Mouse (Mus musculus): ENCODE measurements around the gene Rpl27a. TPM values are rescaled to one million over a fixed set of nuclear protein-coding genes. Genes with fewer than 3 reads are reported as not detected.

The Rpl27a gene
- 402 and 444 TPM in 2 replicates for total RNA-seq (2014; fragmentation: Nextera tagmentation)
- total RNA-seq (2017) = 833 and 1,086 TPM in 2 replicates
- polyA plus RNA-seq (2012) = 9,138 and 9,366 TPM in 2 replicates

- H3K4me3 ChIP-seq (ENCODE audit: low read depth, low read length) = peak within 1 kb of the TSS; percentile 92
- no peaks in the 10 kb centered on the region for H3K9me3 ChIP-seq (replicated peaks)
- no peaks in the 10 kb centered on the region for H3K27me3 ChIP-seq (ENCODE audit: insufficient read depth, low read length)
- peaks cover 49% of the 10 kb centered on the region for H3K36me3 ChIP-seq (replicated peaks)
- TF ChIP-seq CTCF (IDR thresholded peaks at IDR 0.05; ENCODE audit: low read depth, low read length) = no peak
- no peak for TF ChIP-seq GATA1 (IDR thresholded peaks at IDR 0.05; ENCODE audit: borderline replicate concordance, low read length)
- no peak for TF ChIP-seq POLR2AphosphoS5 (IDR thresholded peaks at IDR 0.05; ENCODE audit: insufficient replicate concordance, low read depth, low read length)
- no peak for TF ChIP-seq TAL1 (conservative IDR thresholded peaks at IDR 0.05; ENCODE audit: low read depth, low read length)
- no peak for TF ChIP-seq GATA2 (IDR thresholded peaks at IDR 0.05; ENCODE audit: borderline replicate concordance, low read depth, low read length)
- peaks cover 47% of the 10 kb centered on the region for H3K4me1 ChIP-seq (ENCODE audit: insufficient read depth, low read depth, low read length)
- ATAC-seq (ENCODE audit: extremely low read depth, insufficient number of reproducible peaks, low FRiP score, poor library complexity, severe bottlenecking) (peak; percentile 81), DNase-seq (ENCODE audit: low spot score) (peak; percentile 94)
Measured at GRCm38 (mm10) chr7:109518838-109519696, at the start of gene Rpl27a. Gene Rpl27a, plus strand, starts transcription at chr7:109519147.

GRCm38 (mm10) chr7:109470700-109471099, 48.2 kb upstream of the Rpl27a start:
- H3K36me3 ChIP-seq (replicated peaks) = no peaks in the 10 kb centered on the region
- no peak for TF ChIP-seq CTCF (IDR thresholded peaks at IDR 0.05; ENCODE audit: low read depth, low read length)
- no peak for TF ChIP-seq GATA1 (IDR thresholded peaks at IDR 0.05; ENCODE audit: borderline replicate concordance, low read length)
- TF ChIP-seq POLR2AphosphoS5 (IDR thresholded peaks at IDR 0.05; ENCODE audit: insufficient replicate concordance, low read depth, low read length) = no peak
- no peak for TF ChIP-seq GATA2 (IDR thresholded peaks at IDR 0.05; ENCODE audit: borderline replicate concordance, low read depth, low read length)
- no peak for TF ChIP-seq TAL1 (conservative IDR thresholded peaks at IDR 0.05; ENCODE audit: low read depth, low read length)
- DNase-seq (ENCODE audit: low spot score) = no peak
- H3K4me3 ChIP-seq (ENCODE audit: low read depth, low read length) = no peak overlapping the region
- H3K4me1 ChIP-seq (ENCODE audit: insufficient read depth, low read depth, low read length) = no peaks in the 10 kb centered on the region
- H3K9me3 ChIP-seq (replicated peaks) = no peaks in the 10 kb centered on the region
- no peak for ATAC-seq (ENCODE audit: extremely low read depth, insufficient number of reproducible peaks, low FRiP score, poor library complexity, severe bottlenecking)
- H3K27me3 ChIP-seq (ENCODE audit: insufficient read depth, low read length) = peaks cover 42% of the 10 kb centered on the region

- TF ChIP-seq GATA1 (IDR thresholded peaks at IDR 0.05; ENCODE audit: borderline replicate concordance, low read length) (no peak), GATA2 (IDR thresholded peaks at IDR 0.05; ENCODE audit: borderline replicate concordance, low read depth, low read length) (no peak), POLR2AphosphoS5 (IDR thresholded peaks at IDR 0.05; ENCODE audit: insufficient replicate concordance, low read depth, low read length) (no peak), TAL1 (conservative IDR thresholded peaks at IDR 0.05; ENCODE audit: low read depth, low read length) (no peak), CTCF (IDR thresholded peaks at IDR 0.05; ENCODE audit: low read depth, low read length) (no peak)
- H3K4me1 ChIP-seq (ENCODE audit: insufficient read depth, low read depth, low read length) = no peaks in the 10 kb centered on the region
- no peaks in the 10 kb centered on the region for H3K9me3 ChIP-seq (replicated peaks)
Measured at GRCm38 (mm10) chr7:109477926-109478325, 41.0 kb upstream of the Rpl27a start.

GRCm38 (mm10) chr7:109480765-109481197, 38.2 kb upstream of the Rpl27a start:
- ATAC-seq (ENCODE audit: extremely low read depth, insufficient number of reproducible peaks, low FRiP score, poor library complexity, severe bottlenecking) (no peak), DNase-seq (ENCODE audit: low spot score) (no peak)
- no peak for TF ChIP-seq CTCF (IDR thresholded peaks at IDR 0.05; ENCODE audit: low read depth, low read length)
- TF ChIP-seq GATA2 (IDR thresholded peaks at IDR 0.05; ENCODE audit: borderline replicate concordance, low read depth, low read length) = no peak
- no peak for TF ChIP-seq POLR2AphosphoS5 (IDR thresholded peaks at IDR 0.05; ENCODE audit: insufficient replicate concordance, low read depth, low read length)
- TF ChIP-seq TAL1 (conservative IDR thresholded peaks at IDR 0.05; ENCODE audit: low read depth, low read length) = no peak
- no peak for TF ChIP-seq GATA1 (IDR thresholded peaks at IDR 0.05; ENCODE audit: borderline replicate concordance, low read length)
- peaks cover 22% of the 10 kb centered on the region for H3K27me3 ChIP-seq (ENCODE audit: insufficient read depth, low read length)
- no peaks in the 10 kb centered on the region for H3K4me1 ChIP-seq (ENCODE audit: insufficient read depth, low read depth, low read length)
- H3K4me3 ChIP-seq (ENCODE audit: low read depth, low read length) = no peak overlapping the region
- no peaks in the 10 kb centered on the region for H3K9me3 ChIP-seq (replicated peaks)
- no peaks in the 10 kb centered on the region for H3K36me3 ChIP-seq (replicated peaks)

More at GRCm38 (mm10) chr7:109477926-109478325, 41.0 kb upstream of the Rpl27a start:
- ATAC-seq (ENCODE audit: extremely low read depth, insufficient number of reproducible peaks, low FRiP score, poor library complexity, severe bottlenecking) (no peak), DNase-seq (ENCODE audit: low spot score) (no peak)
- H3K36me3 ChIP-seq (replicated peaks) = no peaks in the 10 kb centered on the region
- H3K4me3 ChIP-seq (ENCODE audit: low read depth, low read length) = no peak overlapping the region
- H3K27me3 ChIP-seq (ENCODE audit: insufficient read depth, low read length) = peaks cover 15% of the 10 kb centered on the region; the same call in 1 of the 2 replicates

- ATAC-seq (ENCODE audit: extremely low read depth, insufficient number of reproducible peaks, low FRiP score, poor library complexity, severe bottlenecking) (no peak), DNase-seq (ENCODE audit: low spot score) (no peak)
- no peak overlapping the region for H3K4me3 ChIP-seq (ENCODE audit: low read depth, low read length)
- TF ChIP-seq GATA1 (IDR thresholded peaks at IDR 0.05; ENCODE audit: borderline replicate concordance, low read length) (no peak), CTCF (IDR thresholded peaks at IDR 0.05; ENCODE audit: low read depth, low read length) (no peak), POLR2AphosphoS5 (IDR thresholded peaks at IDR 0.05; ENCODE audit: insufficient replicate concordance, low read depth, low read length) (no peak), TAL1 (conservative IDR thresholded peaks at IDR 0.05; ENCODE audit: low read depth, low read length) (no peak), GATA2 (IDR thresholded peaks at IDR 0.05; ENCODE audit: borderline replicate concordance, low read depth, low read length) (no peak)
- H3K4me1 ChIP-seq (ENCODE audit: insufficient read depth, low read depth, low read length) = no peaks in the 10 kb centered on the region
- no peaks in the 10 kb centered on the region for H3K36me3 ChIP-seq (replicated peaks)
- H3K27me3 ChIP-seq (ENCODE audit: insufficient read depth, low read length) = peaks cover 24% of the 10 kb centered on the region
- H3K9me3 ChIP-seq (replicated peaks) = no peaks in the 10 kb centered on the region
Measured at GRCm38 (mm10) chr7:109484221-109484620, 34.7 kb upstream of the Rpl27a start.
